Mouse (Mus musculus): ENCODE measurements around the gene Cers3. TPM values are rescaled to one million over a fixed set of nuclear protein-coding genes. Genes with fewer than 3 reads are reported as not detected.

Gene Cers3
- 0.86 and 0.92 TPM in 2 replicates for polyA plus RNA-seq (2016; fragmentation: Nextera tagmentation; extraction: Ambion mirVana)

- peak; percentile 61 for DNase-seq (ENCODE audit: low spot score)
- Histone ChIP-seq H3K36me3 (no peaks in the 10 kb centered on the region), H3K9me3 (no peaks in the 10 kb centered on the region), H3K27ac (0 out of 2 replicates have a peak within 1 kb of the TSS, but pooled peaks have one; percentile 19), H3K4me1 (peaks cover 33% of the 10 kb centered on the region), H3K4me3 (no peak within 1 kb of the TSS), H3K27me3 (ENCODE audit: insufficient read depth, poor library complexity, severe bottlenecking) (no peaks in the 10 kb centered on the region)
- 70% methylated on average over 9 of the region's 9 CpGs for WGBS
Measured at GRCm38 (mm10) chr7:66743377-66743781, at the start of gene Cers3. TSS of gene Cers3 (plus strand) at chr7:66743504.

GRCm38 (mm10) chr7:66694467-66694866 lies 48.8 kb upstream of the Cers3 start:
- 34% methylated on average over 7 of the region's 7 CpGs for WGBS
- H3K36me3 ChIP-seq, result peaks cover 7% of the 10 kb centered on the region; the same call in 1 of the 2 replicates
- H3K4me1 ChIP-seq, result peaks cover 7% of the 10 kb centered on the region; the same call in 1 of the 2 replicates
- no peaks in the 10 kb centered on the region for H3K27me3 ChIP-seq (ENCODE audit: insufficient read depth, poor library complexity, severe bottlenecking)
- H3K27ac ChIP-seq, result no peak overlapping the region
- H3K4me3 ChIP-seq, result no peak overlapping the region
- no peak for DNase-seq (ENCODE audit: low spot score)
- no peaks in the 10 kb centered on the region for H3K9me3 ChIP-seq

- no peak for DNase-seq (ENCODE audit: low spot score)
- H3K4me3 ChIP-seq, result no peak overlapping the region
- H3K36me3 ChIP-seq, result peaks cover 44% of the 10 kb centered on the region
- H3K4me1 ChIP-seq, result no peaks in the 10 kb centered on the region
- 82% methylated on average over 7 of the region's 7 CpGs for WGBS
- no peak overlapping the region for H3K27ac ChIP-seq
- H3K27me3 ChIP-seq (ENCODE audit: insufficient read depth, poor library complexity, severe bottlenecking), result no peaks in the 10 kb centered on the region
- no peaks in the 10 kb centered on the region for H3K9me3 ChIP-seq
Measured at GRCm38 (mm10) chr7:66702721-66703120, 40.6 kb upstream of the Cers3 start.

GRCm38 (mm10) chr7:66704631-66705030 lies 38.7 kb upstream of the Cers3 start:
- DNase-seq (ENCODE audit: low spot score), result no peak
- H3K4me1 ChIP-seq, result no peaks in the 10 kb centered on the region
- WGBS, result 89% methylated on average over 3 of the region's 3 CpGs
- no peaks in the 10 kb centered on the region for H3K9me3 ChIP-seq
- peaks cover 45% of the 10 kb centered on the region for H3K36me3 ChIP-seq
- no peaks in the 10 kb centered on the region for H3K27me3 ChIP-seq (ENCODE audit: insufficient read depth, poor library complexity, severe bottlenecking)
- H3K4me3 ChIP-seq, result no peak overlapping the region
- no peak overlapping the region for H3K27ac ChIP-seq

GRCm38 (mm10) chr7:66711166-66711565 lies 32.1 kb upstream of the Cers3 start:
- Histone ChIP-seq H3K4me1 (no peaks in the 10 kb centered on the region), H3K4me3 (no peak overlapping the region), H3K27ac (no peak overlapping the region), H3K27me3 (ENCODE audit: insufficient read depth, poor library complexity, severe bottlenecking) (no peaks in the 10 kb centered on the region), H3K9me3 (no peaks in the 10 kb centered on the region), H3K36me3 (peaks cover 46% of the 10 kb centered on the region)
- no peak for DNase-seq (ENCODE audit: low spot score)
- WGBS, result 63% methylated on average over 2 of the region's 2 CpGs

GRCm38 (mm10) chr7:66724514-66724913 lies 18.8 kb upstream of the Cers3 start:
- Histone ChIP-seq H3K4me1 (no peaks in the 10 kb centered on the region), H3K27ac (no peak overlapping the region), H3K9me3 (no peaks in the 10 kb centered on the region), H3K4me3 (no peak overlapping the region), H3K27me3 (ENCODE audit: insufficient read depth, poor library complexity, severe bottlenecking) (no peaks in the 10 kb centered on the region), H3K36me3 (peaks cover 13% of the 10 kb centered on the region; the same call in 1 of the 2 replicates)
- WGBS, result 82% methylated on average over 4 of the region's 4 CpGs
- DNase-seq (ENCODE audit: low spot score), result no peak

GRCm38 (mm10) chr7:66724954-66725353 lies 18.4 kb upstream of the Cers3 start:
- Histone ChIP-seq H3K4me3 (no peak overlapping the region), H3K36me3 (peaks cover 12% of the 10 kb centered on the region; the same call in 1 of the 2 replicates), H3K27me3 (ENCODE audit: insufficient read depth, poor library complexity, severe bottlenecking) (no peaks in the 10 kb centered on the region), H3K4me1 (no peaks in the 10 kb centered on the region), H3K27ac (no peak overlapping the region), H3K9me3 (no peaks in the 10 kb centered on the region)
- DNase-seq (ENCODE audit: low spot score), result peak; percentile 70
- 76% methylated on average over 6 of the region's 6 CpGs for WGBS

DNA sequence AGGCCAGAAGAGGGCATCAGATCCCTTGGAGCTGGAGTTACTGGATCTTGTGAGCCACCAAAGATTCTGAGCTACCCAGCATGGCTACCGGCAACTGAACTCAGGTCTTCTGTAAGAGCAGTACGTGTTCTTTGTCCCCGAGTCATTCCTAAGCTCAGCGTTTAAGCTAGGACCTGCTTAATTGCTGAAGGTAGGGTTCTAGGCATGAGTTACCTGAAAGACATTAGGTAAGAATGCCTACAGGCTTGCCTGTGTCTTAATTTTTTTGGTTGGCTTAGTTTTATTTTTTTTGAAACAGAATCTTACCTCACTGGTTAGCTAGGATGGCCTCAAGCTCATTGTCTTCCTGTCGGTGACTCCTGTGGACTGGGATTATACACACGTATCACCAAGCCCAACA lies 15.2 kb upstream of the Cers3 start:
- Histone ChIP-seq H3K9me3 (no peaks in the 10 kb centered on the region), H3K27ac (no peak overlapping the region), H3K4me3 (no peak overlapping the region), H3K4me1 (no peaks in the 10 kb centered on the region), H3K27me3 (ENCODE audit: insufficient read depth, poor library complexity, severe bottlenecking) (no peaks in the 10 kb centered on the region), H3K36me3 (peaks cover 3% of the 10 kb centered on the region; the same call in 1 of the 2 replicates)
- 89% methylated on average over 6 of the region's 6 CpGs for WGBS
- peak; percentile 55 for DNase-seq (ENCODE audit: low spot score)

DNA sequence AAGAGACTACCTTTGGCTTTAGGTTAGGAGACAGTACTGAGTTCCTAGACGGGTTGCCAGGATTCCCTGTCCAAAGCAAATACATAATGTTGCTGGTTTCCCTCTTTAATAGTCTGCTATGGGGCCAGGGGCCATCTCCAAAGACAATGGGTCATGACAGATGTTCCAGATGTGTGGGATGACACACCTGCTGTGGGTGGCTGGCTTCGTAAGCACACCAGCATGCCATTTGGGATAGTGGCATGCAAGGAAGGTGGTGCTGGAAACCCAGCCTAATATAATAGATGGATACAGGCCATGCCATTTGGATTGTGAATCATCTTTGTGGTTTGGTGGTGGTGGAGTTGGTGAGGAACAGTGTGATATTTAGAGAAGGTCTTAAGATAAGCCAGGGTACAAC lies 14.1 kb upstream of the Cers3 start:
- Histone ChIP-seq H3K9me3 (no peaks in the 10 kb centered on the region), H3K27ac (no peak overlapping the region), H3K4me3 (no peak overlapping the region), H3K27me3 (ENCODE audit: insufficient read depth, poor library complexity, severe bottlenecking) (no peaks in the 10 kb centered on the region), H3K4me1 (no peaks in the 10 kb centered on the region), H3K36me3 (no peaks in the 10 kb centered on the region)
- no peak for DNase-seq (ENCODE audit: low spot score)
- 74% methylated on average over 2 of the region's 2 CpGs for WGBS

GRCm38 (mm10) chr7:66733431-66733830 lies 9.9 kb upstream of the Cers3 start:
- Histone ChIP-seq H3K4me3 (no peak overlapping the region), H3K4me1 (no peaks in the 10 kb centered on the region), H3K27me3 (ENCODE audit: insufficient read depth, poor library complexity, severe bottlenecking) (no peaks in the 10 kb centered on the region), H3K9me3 (no peaks in the 10 kb centered on the region), H3K36me3 (no peaks in the 10 kb centered on the region), H3K27ac (no peak overlapping the region)
- peak; percentile 52 for DNase-seq (ENCODE audit: low spot score)
- 93% methylated on average over 17 of the region's 17 CpGs for WGBS

- Histone ChIP-seq H3K27ac (no peak overlapping the region), H3K36me3 (no peaks in the 10 kb centered on the region), H3K9me3 (no peaks in the 10 kb centered on the region), H3K4me1 (no peaks in the 10 kb centered on the region), H3K27me3 (ENCODE audit: insufficient read depth, poor library complexity, severe bottlenecking) (no peaks in the 10 kb centered on the region), H3K4me3 (no peak overlapping the region)
- DNase-seq (ENCODE audit: low spot score), result peak; percentile 53
- 89% methylated on average over 11 of the region's 11 CpGs for WGBS
Measured at GRCm38 (mm10) chr7:66733882-66734281, 9.4 kb upstream of the Cers3 start.

DNA sequence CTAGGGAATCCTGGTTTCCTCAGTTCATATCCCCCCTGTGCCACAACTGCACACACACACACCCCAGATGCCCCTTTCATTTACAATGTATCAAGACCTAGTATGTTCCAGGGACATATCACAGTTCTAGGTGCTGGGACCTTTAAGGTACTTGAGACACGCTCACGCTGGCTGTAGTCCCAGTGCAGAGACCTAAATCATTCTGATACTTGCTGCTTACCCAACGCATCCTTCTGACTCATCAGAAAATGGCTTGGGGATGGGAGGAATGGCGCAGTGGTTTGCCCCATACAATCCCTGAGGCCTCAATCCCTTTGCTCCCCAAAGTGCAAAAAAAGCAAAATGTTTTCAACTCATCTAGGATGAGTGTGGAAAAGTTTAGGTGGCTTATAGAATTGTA lies 8.8 kb upstream of the Cers3 start:
- Histone ChIP-seq H3K9me3 (no peaks in the 10 kb centered on the region), H3K27ac (no peak overlapping the region), H3K4me1 (no peaks in the 10 kb centered on the region), H3K27me3 (ENCODE audit: insufficient read depth, poor library complexity, severe bottlenecking) (no peaks in the 10 kb centered on the region), H3K36me3 (no peaks in the 10 kb centered on the region), H3K4me3 (no peak overlapping the region)
- DNase-seq (ENCODE audit: low spot score), result peak; percentile 43
- 92% methylated on average over 4 of the region's 4 CpGs for WGBS

DNA sequence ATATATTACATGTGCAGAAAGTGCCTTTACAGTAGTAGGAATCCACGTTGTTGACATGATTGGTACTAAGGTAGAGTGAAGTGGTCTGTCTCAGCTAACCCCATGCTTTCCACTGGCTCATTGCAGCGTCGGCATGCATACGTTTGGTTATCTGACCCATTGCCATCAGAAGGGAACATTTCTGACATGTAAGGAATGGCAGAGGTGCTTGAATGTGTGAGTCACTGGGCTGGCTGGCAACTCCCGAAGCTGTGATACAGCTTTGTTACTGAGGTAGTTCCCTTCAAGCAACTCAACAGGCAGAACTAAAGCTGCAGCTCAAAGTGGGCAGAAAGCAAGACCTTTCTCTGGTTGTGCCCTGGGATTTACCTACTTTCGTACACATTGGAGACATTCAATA lies 8.3 kb upstream of the Cers3 start:
- peak; percentile 69 for DNase-seq (ENCODE audit: low spot score)
- Histone ChIP-seq H3K27ac (no peak overlapping the region), H3K27me3 (ENCODE audit: insufficient read depth, poor library complexity, severe bottlenecking) (no peaks in the 10 kb centered on the region), H3K4me3 (no peak overlapping the region), H3K36me3 (no peaks in the 10 kb centered on the region), H3K4me1 (peaks cover under 1% of the 10 kb centered on the region; the same call in 1 of the 2 replicates), H3K9me3 (no peaks in the 10 kb centered on the region)
- 55% methylated on average over 6 of the region's 6 CpGs for WGBS

DNA sequence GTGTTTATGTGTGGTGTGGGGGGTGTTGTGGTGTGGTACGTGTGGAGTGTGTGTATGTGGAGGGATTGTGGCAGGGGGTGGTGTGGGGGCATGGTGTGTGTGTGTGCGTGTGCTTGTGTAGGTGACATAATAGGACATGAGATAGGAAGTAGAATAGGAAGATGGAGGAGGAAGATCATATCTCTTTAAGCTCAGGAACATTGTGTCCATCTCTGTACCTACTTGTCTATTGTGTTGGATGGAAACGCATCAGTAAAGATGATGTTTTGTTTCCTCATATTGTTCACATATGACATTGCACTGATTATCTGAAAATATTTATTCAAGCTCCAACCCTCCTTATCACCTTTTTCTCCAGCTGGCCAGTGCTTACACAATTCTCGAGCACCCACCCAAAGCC lies 5.9 kb upstream of the Cers3 start:
- Histone ChIP-seq H3K4me1 (peaks cover 21% of the 10 kb centered on the region), H3K9me3 (no peaks in the 10 kb centered on the region), H3K27ac (no peak overlapping the region), H3K27me3 (ENCODE audit: insufficient read depth, poor library complexity, severe bottlenecking) (no peaks in the 10 kb centered on the region), H3K36me3 (no peaks in the 10 kb centered on the region), H3K4me3 (no peak overlapping the region)
- DNase-seq (ENCODE audit: low spot score), result peak; percentile 58
- WGBS, result 78% methylated on average over 4 of the region's 4 CpGs

All from heart, embryonic 10.5 days (tissue).